Mouse (Mus musculus) urinary bladder, postnatal 14 days (tissue): ENCODE data around the gene Dpy30.

ENCODE experiments used
- DNase-seq: peaks from one replicate; pipeline ENCODE4 v3.0.0; 2021; ENCODE audit warnings: low spot score

Dpy30 gene

DNA sequence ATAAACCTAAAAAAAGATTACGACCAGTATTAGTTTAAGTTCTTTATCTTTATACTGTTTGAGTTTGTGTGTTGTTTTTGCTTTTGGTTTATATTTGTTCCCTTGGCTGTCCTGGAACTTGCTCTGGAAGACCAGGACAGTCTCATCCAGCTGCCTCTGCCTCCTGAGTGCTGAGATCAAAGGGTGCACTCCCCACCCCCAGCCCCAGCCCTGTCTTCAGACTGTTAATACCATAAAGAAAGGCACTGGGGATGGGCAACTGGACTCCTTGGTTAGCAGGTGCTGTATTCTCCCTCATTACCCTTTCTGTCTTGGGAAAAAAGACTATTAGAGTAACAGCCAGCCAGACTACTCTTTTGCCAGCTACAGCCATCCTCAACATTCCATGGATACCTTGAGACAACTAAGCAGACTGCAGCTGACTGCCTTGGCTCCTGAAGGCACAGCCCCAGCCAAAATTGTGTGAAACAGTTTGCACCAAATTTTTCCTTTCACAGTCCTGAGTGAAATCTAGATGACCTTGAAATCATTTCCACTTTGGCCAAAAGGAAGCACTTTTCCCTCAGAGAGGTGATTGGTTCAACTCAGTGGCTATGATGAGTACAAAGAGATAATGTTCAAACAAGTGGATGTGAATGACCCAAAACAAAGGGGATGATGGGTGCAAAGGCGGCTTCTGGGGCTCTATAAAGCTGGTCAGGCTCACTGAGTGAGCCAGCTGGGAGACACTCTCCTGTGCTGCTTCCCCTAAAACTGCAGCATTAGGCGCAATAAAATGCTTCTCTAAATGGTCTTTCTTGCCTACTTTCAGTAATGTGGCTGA lies 59.2 kb downstream of the Dpy30 start:
- DNase-seq, result peak; percentile 36

DNA sequence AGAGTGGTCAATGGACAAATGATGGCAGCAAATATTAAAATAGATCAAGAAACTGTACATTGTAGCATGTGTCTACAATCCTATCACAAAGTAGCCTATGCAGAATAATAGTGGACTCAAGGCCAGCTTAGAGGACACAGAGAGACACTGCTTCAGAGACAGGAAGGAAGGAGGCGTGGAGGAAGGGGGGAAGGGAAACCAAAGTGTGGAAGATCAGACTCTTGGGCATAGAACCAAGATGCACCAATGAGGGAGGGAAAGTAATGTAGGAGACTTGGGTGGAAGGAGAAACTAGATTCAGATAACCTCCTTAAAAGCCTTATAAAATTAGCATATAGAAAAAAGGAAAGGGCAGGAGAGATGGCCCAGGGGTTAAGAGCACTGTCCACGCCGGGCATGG lies 61.3 kb downstream of the Dpy30 start:
- no peak for DNase-seq
